Mouse (Mus musculus) stomach, postnatal 0 days (tissue): ENCODE measurements around the gene Fyb2. TPM values are rescaled to one million over a fixed set of nuclear protein-coding genes. Genes with fewer than 3 reads are reported as not detected.
A peak's percentile ranks its signal among the peaks of the same experiment; 100 is the strongest.

ENCODE experiments used
- ATAC-seq: fragments of 200-750 bp; cut with Nextera tagmentation; 2 replicates; pipeline ENCODE4 v1.8.0; 2017; ENCODE audit not compliant: low FRiP score, low TSS enrichment
- DNase-seq: peaks from one replicate; pipeline ENCODE4 v3.0.0-alpha.2; 2016; ENCODE audit warnings: low spot score
- H3K27ac ChIP-seq: fragments of 300-500 bp; sonication (generic); replicated peaks from 2 replicates; pipeline ENCODE4 v1.5.1; 2014; ENCODE audit warnings: mild to moderate bottlenecking, control low read depth
- H3K27me3 ChIP-seq: fragments of 300-500 bp; sonication (generic); 2 replicates; pipeline ENCODE4 v1.6.1; 2014; ENCODE audit warnings: low read length; ENCODE audit not compliant: control insufficient read depth, insufficient read depth
- H3K36me3 ChIP-seq: fragments of 300-500 bp; sonication (generic); 2 replicates; pipeline ENCODE4 v1.6.1; 2014; ENCODE audit warnings: low read length, mixed read lengths; ENCODE audit not compliant: control insufficient read depth, insufficient read depth
- H3K4me1 ChIP-seq: fragments of 300-500 bp; sonication (generic); replicated peaks from 2 replicates; pipeline ENCODE4 v1.6.1; 2014; ENCODE audit warnings: antibody characterized with exemption; ENCODE audit not compliant: control insufficient read depth, insufficient read depth
- H3K4me2 ChIP-seq: fragments of 300-500 bp; sonication (generic); replicated peaks from 2 replicates; pipeline ENCODE4 v1.6.1; 2014; ENCODE audit warnings: low read depth, mild to moderate bottlenecking, control low read depth, moderate library complexity
- H3K4me3 ChIP-seq: fragments of 300-500 bp; sonication (generic); 2 replicates; pipeline ENCODE4 v1.5.1; 2014; ENCODE audit warnings: low read depth, low read length, control low read depth
- H3K9ac ChIP-seq: fragments of 300-500 bp; sonication (generic); 2 replicates; pipeline ENCODE4 v1.6.1; 2014; ENCODE audit warnings: mild to moderate bottlenecking, low read length, control low read depth, mixed read lengths
- H3K9me3 ChIP-seq: fragments of 300-500 bp; sonication (generic); 2 replicates; pipeline ENCODE4 v1.6.1; 2016; ENCODE audit warnings: low read length; ENCODE audit not compliant: control insufficient read depth
- CTCF ChIP-seq: IDR thresholded peaks from 2 replicates; pipeline ENCODE4 v1.5.1; 2016; ENCODE audit warnings: antibody characterized with exemption, low read depth, mild to moderate bottlenecking, moderate library complexity
- EP300 ChIP-seq: optimal IDR thresholded peaks from 2 replicates; pipeline ENCODE3; 2016; ENCODE audit warnings: antibody characterized with exemption
- WGBS: fragments of 180-500 bp; shearing (Covaris S2); extraction: QIAGEN DNeasy Blood & Tissue Kit; methylation state at CpG from one replicate; pipeline ENCODE4 v1.1.7; 2014; 5-methylcytosine and 5-hydroxymethylcytosine counted together
- polyA plus RNA-seq: library from polyadenylated mRNA; unstranded; fragments of >200 nt; fragmentation: Nextera tagmentation; extraction: Ambion mirVana; gene quantifications from 2 replicates; pipeline ENCODE4 v1.2.1, GENCODE M21; 2015

The Fyb2 gene
- polyA plus RNA-seq, 1 experiment from 2014 or later, result 0.06 TPM

- no peak for TF ChIP-seq CTCF
- TF ChIP-seq EP300, result no peak
- Histone ChIP-seq H3K4me2 (no peak overlapping the region), H3K36me3 (no peaks in the 10 kb centered on the region), H3K4me1 (no peaks in the 10 kb centered on the region), H3K27me3 (no peaks in the 10 kb centered on the region), H3K9me3 (no peaks in the 10 kb centered on the region), H3K9ac (no peak overlapping the region), H3K4me3 (no peak overlapping the region), H3K27ac (no peak overlapping the region)
- WGBS, result 72% methylated on average over 6 of the region's 6 CpGs
- DNase-seq (no peak), ATAC-seq (no peak)
These were observed 114.0 kb downstream of the Fyb2 start for GRCm38 (mm10) chr4:105027278-105027677.

GRCm38 (mm10) chr4:105031104-105031503 lies 117.8 kb downstream of the Fyb2 start:
- DNase-seq (no peak), ATAC-seq (no peak)
- Histone ChIP-seq H3K27ac (no peak overlapping the region), H3K4me2 (no peak overlapping the region), H3K4me1 (no peaks in the 10 kb centered on the region), H3K9me3 (no peaks in the 10 kb centered on the region), H3K4me3 (no peak overlapping the region), H3K27me3 (no peaks in the 10 kb centered on the region), H3K36me3 (no peaks in the 10 kb centered on the region), H3K9ac (no peak overlapping the region)
- 55% methylated on average over 8 of the region's 8 CpGs for WGBS
- TF ChIP-seq EP300 (no peak), CTCF (no peak)

GRCm38 (mm10) chr4:105033153-105033552 lies 119.9 kb downstream of the Fyb2 start:
- ATAC-seq, result no peak
- TF ChIP-seq CTCF (peak; percentile 48), EP300 (no peak)

GRCm38 (mm10) chr4:105034259-105034658 lies 121.0 kb downstream of the Fyb2 start:
- no peak for ATAC-seq

More at GRCm38 (mm10) chr4:105033153-105033552, 119.9 kb downstream of the Fyb2 start:
- H3K4me3 ChIP-seq, result no peak overlapping the region
- no peak overlapping the region for H3K27ac ChIP-seq
- H3K9me3 ChIP-seq, result no peaks in the 10 kb centered on the region
- H3K36me3 ChIP-seq, result no peaks in the 10 kb centered on the region
- H3K4me2 ChIP-seq, result no peak overlapping the region
- WGBS, result 58% methylated on average over 7 of the region's 7 CpGs
- H3K27me3 ChIP-seq, result no peaks in the 10 kb centered on the region
- H3K9ac ChIP-seq, result no peak overlapping the region
- H3K4me1 ChIP-seq, result no peaks in the 10 kb centered on the region
- DNase-seq, result no peak

GRCm38 (mm10) chr4:105050041-105050440 lies 136.8 kb downstream of the Fyb2 start:
- no peak overlapping the region for H3K27ac ChIP-seq
- WGBS, result 77% methylated on average over 1 of the region's 1 CpGs
- no peaks in the 10 kb centered on the region for H3K36me3 ChIP-seq
- no peaks in the 10 kb centered on the region for H3K4me1 ChIP-seq
- H3K4me2 ChIP-seq, result no peak overlapping the region
- H3K9ac ChIP-seq, result no peak overlapping the region
- H3K27me3 ChIP-seq, result no peaks in the 10 kb centered on the region
- TF ChIP-seq CTCF (no peak), EP300 (no peak)
- no peak overlapping the region for H3K4me3 ChIP-seq
- DNase-seq (no peak), ATAC-seq (no peak)
- no peaks in the 10 kb centered on the region for H3K9me3 ChIP-seq

More at GRCm38 (mm10) chr4:105034259-105034658, 121.0 kb downstream of the Fyb2 start:
- TF ChIP-seq EP300 (no peak), CTCF (peak; percentile 64)
- H3K4me2 ChIP-seq, result no peak overlapping the region
- no peaks in the 10 kb centered on the region for H3K4me1 ChIP-seq
- DNase-seq, result no peak
- H3K27me3 ChIP-seq, result no peaks in the 10 kb centered on the region
- no peak overlapping the region for H3K4me3 ChIP-seq
- H3K9ac ChIP-seq, result no peak overlapping the region
- no peaks in the 10 kb centered on the region for H3K9me3 ChIP-seq
- H3K36me3 ChIP-seq, result no peaks in the 10 kb centered on the region
- no peak overlapping the region for H3K27ac ChIP-seq

- Histone ChIP-seq H3K36me3 (no peaks in the 10 kb centered on the region), H3K9me3 (no peaks in the 10 kb centered on the region), H3K27ac (no peak overlapping the region), H3K4me3 (no peak overlapping the region), H3K4me2 (no peak overlapping the region), H3K4me1 (no peaks in the 10 kb centered on the region), H3K27me3 (no peaks in the 10 kb centered on the region), H3K9ac (no peak overlapping the region)
- ATAC-seq, result no peak
- 86% methylated on average over 5 of the region's 5 CpGs for WGBS
- TF ChIP-seq EP300 (no peak), CTCF (no peak)
- DNase-seq, result no peak
These were observed 138.0 kb downstream of the Fyb2 start for GRCm38 (mm10) chr4:105051291-105051690.

Other genes with a start within 250 kb of the Fyb2 start
- 0.17 and 0.46 TPM in 2 replicates for gene C8b, start 147.1 kb upstream of the Fyb2 start, polyA plus RNA-seq
- not detected in 2 replicates for gene Gm17662, start 56.1 kb upstream of the Fyb2 start, polyA plus RNA-seq
- 0.06 TPM in 1 of 2 replicates, not detected in the other for gene C8a, start 37.1 kb upstream of the Fyb2 start, polyA plus RNA-seq
- gene Prkaa2, start 196.4 kb downstream of the Fyb2 start, polyA plus RNA-seq, result 3.6 and 4.5 TPM in 2 replicates
- gene Plpp3, start 243.9 kb downstream of the Fyb2 start, polyA plus RNA-seq, result 60.2 and 64.4 TPM in 2 replicates